Mouse (Mus musculus): ENCODE results near the gene Myo1f.
"Not testable (repeated sequence)": the region's sequence is repeated elsewhere in the genome, so short reads cannot be mapped to it uniquely, and the experiment has no call there.

The Myo1f gene

DNA sequence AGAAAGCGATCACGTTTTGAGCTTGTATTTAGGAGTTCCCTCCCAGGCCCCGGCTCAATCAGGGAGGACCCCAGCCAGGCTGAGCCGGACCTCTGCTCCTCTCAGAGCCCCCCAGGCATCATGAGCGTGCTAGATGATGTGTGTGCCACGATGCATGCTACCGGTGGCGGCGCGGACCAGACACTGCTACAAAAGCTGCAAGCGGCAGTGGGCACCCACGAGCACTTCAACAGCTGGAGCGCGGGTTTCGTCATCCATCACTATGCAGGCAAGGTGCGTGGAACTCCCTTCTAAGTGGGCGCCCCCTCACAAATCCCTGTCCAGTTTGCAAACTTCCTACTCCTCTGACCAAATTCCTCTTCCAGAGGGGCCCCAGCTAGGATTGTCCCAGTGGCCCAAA is 30.5 kb downstream of the Myo1f start:
- DNase-seq, result no peak

DNA sequence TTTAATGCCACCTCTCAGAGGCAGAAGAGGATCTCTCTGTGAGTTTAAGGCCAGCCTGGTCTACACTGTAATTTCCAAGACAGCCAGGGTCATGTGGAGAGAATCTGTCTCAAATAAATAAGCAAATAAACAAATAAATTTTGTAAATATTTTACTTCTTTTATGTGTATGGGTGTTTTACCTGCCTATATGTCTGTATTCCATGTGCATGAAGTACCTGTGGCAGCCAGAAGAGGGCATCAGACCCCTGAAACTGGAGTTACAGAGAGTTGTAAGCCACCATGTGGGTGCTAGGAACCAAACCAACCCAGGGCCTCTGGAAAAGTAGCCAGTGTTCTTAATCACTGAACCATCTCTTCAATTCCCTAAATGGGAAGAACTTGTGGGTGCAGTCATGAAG is 41.8 kb downstream of the Myo1f start:
- DNase-seq, result no peak

DNA sequence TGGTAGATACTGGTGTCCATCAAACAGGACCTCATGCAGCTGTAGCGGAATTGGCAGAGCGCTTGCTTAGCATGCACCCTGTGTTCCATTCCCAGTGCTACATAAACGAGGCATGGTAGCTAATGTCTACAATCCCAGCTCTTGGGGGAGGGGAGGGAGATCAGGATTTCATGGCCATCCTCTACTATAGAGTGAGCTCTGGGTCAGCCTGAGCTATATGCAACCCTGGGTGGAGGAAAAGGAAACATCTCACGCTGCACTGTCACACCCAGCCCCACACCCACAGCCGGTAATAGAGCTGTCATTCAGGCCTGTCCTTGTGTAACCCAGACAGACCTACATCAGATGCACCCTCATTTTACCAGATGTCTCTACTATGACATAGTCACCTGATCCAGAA is 43.0 kb downstream of the Myo1f start:
- DNase-seq, result no peak

DNA sequence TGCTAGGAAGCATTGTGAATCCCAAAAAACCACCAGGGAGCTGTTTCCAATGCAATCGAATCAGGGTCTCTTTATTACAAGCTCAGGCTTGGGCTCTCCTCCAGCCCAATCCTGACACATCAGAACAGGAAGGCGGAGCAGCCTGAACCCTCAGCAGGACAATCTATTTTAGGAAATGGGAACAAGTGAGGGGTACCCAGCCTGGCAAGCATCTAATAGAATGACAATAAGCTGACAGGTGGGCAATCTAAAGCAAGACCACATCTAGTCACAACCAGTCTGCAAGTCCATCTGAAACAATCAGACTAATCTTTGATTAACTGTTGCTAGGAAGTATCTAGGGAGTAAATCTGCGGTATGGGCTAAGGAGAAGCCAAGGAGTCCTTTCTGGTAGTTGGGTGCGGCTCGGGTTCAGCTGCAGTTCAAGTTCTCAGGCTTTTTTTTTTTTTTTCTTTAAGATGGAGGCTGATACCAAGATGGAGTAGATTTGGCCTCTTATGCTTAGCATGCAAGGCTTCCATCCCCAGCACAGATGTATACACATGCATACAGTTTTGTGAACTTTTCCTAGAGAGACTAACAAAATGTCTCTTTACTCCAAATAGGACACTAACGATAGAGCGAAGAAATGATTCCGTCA is 44.4 kb downstream of the Myo1f start:
- DNase-seq, result no peak

DNA sequence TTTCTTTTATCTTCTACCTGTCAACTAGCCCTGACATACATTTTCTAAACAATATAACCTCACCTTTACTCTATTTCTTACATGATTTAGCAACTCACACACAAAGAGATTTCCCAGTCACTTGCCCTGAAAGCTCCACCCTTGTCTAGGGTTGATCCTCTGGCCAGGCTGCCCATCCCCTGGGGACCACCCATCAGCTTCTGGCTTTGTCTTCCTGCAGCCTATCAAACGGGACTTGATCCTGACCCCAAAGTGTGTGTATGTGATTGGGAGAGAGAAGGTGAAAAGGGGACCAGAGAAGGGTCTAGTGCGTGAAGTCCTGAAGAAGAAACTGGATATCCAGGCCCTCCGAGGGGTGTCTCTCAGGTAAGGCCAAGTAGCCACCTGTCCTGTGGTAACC is 45.3 kb downstream of the Myo1f start:
- DNase-seq, result no peak

DNA sequence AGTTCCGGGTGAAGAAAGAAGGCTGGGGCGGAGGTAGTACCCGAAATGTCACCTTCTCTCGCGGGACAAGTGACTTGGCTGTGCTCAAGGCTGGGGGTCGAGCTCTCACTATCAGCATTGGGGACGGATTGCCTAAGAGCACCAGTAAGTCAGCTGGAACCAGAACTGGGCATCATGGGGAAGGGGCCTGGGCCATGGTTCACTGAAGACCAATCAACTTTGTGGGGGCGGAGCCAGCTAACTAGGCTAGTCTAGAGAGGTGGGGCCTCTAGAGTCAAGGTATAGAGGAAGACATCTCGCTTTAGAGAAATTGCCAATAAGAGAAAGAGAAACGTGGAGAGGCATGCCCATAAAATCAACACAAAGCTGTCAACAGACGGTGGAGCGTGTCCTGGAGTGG is 46.4 kb downstream of the Myo1f start:
- no peak for DNase-seq

DNA sequence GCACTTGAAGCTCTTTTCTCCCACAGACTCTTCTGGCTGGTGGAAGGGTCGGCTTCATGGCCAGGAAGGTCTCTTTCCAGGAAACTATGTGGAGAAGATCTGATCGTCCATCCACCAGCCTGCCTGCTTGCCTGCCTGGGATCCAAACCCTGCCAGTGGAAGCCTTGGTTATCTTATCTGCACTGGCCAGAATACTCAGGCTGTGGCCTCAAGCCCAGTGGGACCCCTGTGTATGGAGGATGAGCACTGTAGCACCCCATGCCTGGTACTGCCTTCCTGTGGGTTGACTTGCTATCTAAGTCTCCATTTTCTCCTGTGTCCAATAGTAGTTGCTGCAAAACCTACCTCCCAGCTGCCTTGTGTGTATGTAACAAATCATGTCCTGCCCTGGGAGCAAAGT is 51.8 kb downstream of the Myo1f start:
- peak; percentile 61 for DNase-seq

DNA sequence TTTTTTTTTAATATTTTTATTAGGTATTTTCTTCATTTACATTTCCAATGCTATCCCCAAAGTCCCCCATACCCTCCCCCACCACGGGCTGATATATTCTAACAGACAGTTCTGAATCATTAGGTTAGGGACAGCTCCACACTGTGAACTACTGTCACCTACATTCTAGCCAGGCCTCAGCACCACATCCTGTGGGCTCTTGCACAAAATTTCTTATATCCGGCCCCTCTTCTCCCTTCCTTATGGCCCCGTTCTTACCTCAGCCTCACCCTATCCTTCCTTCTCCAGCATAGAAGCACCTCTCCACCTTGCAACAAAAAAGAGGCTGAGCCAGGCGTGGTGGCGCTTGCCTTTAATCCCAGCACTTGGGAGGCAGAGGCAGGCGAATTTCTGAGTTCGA is 55.0 kb downstream of the Myo1f start:
- DNase-seq, result no peak

DNA sequence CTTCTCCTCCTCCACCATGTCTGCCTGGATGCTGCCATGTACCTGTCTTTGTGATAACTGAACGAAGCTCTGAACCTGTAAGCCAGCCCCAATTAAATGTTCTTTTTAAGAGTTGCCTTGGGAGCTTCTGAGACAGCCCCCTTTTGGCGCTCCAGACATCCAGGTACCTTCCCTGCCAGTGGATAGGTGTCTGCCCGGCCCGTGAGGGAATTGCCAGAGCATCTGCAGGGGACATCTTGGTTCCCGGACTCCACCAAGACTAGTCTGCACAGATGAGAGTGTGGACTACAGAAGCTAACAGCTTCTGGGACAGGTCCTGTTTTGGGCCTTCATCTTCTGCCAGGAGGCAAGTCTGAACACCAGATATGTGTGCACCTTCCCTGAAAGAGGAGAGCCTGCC is 58.2 kb downstream of the Myo1f start:
- DNase-seq, result not testable (repeated sequence)

DNA sequence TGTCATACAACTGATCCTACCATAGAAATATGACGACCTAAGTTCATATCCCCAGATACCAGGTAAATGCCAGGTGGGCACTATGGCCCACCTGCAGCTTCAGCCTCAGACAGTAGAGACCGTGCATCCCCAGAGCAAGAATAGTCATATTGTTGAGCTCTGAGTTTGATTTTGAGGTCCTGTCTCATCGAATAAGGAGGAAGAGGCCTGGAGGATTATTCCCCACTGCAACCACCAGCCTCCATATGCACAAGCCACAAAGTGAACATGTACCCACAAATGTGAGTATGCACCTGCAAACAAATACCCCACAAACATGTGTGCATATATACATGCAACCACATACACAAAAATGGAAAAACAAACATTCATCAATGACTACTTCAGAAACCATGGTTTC is 71.8 kb downstream of the Myo1f start:
- peak; percentile 0 for DNase-seq

DNA sequence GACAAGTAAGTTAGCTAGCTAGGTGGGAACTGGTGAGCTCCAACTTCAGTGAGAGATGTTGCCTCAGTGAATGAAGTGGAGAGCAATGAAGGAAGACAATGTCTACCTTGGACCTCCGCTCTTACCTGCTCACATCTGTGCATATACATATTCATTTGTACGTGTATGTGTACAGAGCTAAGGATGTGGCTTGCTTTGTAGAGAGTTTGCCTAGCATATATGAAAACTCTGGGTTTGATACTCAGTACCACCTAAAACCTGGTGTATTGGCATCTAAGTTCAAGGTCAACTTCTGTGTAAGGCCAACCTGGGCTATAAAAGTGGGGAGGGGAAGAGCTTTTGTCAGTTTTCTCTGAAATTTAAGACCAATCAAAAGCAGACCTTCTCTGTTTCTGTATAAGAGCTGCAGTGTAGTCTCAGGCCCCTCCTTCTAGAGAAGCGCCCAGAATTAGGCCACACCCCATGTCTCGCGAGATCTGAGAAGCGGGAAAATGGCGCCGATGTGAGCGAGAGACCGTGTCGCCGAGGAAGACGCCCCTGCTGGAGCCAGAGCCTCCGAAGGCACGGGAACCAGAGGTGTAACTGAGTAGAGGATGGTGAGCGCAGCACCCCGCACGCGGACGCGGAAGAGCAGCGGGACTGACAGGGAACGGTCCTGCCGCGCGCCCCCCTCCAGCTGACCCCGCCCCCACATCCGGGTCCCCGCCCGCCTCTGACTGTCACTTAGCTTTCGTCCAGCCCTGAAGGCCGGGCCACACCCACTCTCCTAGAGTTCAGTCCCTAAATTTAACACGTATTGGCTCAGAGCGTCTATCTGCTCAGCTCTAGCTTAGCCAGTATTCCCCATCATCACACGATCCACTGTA is 73.3 kb downstream of the Myo1f start, which contains the start of gene Zfp414:
Gene Zfp414, plus strand, starts transcription at position 470 of the 866 bp plus-strand sequence.
- peak; percentile 94 for DNase-seq

DNA sequence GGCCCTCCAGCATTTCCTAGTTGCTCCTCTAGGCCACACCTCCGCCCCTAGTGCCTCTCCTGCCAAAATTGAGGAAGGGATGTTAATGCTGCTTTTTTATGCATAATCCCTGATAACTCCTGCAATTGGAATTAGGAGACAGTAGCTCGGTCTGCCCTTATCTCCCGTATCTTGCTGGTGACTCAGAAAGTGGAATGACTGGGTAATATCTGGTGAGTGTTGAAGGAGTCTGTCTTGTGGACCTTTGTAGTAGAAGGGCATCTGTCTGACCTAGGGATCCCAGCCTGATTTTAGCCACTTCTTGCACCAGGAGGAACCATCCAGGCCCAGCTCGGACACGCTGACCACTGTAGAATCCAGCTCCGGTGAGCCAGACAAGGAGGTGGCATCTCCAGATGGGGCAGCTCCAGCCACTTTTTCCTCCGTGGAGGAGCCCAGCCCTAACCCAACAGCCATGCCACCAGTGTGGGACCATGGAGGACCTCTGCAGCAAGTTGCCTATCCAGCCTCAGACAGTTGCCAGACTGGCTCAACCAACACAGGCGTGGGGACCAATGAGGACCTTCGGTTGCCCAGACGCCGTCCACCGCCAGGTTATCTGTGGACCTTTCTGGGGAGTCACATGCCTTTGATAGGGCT is 74.1 kb downstream of the Myo1f start:
- peak; percentile 14 for DNase-seq

DNA sequence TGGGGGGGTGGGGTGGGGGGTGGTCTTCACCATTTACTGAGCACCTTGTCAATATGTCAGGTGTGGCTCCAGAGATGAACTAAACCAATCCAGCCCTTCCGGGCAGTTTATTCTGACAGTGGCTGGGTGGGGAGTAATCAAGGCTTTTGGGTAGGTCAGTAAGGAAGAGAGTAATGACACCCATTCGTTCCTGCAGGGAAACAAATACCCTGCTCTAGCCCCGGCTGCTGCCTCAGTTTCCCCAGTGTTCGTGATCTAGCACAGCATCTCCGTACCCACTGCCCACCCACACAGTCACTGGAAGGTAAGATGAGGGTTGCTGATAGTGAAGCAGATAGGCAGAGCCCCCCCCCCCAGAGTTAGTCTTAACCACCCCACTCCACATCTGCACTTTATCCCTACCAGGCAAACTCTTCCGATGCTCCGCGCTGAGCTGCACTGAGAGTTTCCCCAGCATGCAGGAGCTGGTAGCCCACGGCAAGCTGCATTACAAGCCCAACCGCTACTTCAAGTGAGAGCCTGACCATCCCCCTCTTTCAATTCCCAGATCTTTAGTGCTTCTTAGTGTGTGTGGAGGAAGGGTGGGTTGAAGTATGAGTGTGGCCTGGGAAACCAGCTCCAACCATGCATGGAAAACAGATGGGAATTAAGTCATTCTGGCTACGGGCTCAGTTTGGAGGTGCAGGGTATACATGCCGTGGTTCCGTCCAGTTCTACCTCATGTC is 74.8 kb downstream of the Myo1f start:
- peak; percentile 2 for DNase-seq

DNA sequence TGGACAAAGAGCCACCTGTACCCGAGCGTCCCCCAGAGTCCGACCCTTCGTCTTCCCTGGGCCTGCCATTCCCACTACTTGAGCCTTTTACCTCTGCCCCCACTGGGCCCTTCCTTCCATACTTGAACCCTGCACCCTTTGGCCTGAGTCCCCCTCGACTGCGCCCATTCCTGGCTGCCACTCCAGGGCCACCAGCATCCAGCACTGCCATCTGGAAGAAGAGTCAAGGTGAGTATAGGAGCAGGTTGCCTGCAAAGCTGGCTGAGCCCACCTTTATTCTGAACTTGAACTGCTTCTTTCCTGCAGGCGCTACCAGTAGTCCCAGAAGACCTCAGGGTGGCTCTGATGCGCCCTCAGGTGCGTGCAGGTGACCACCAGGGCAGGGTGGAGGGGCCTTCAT is 75.7 kb downstream of the Myo1f start:
- peak; percentile 2 for DNase-seq

DNA sequence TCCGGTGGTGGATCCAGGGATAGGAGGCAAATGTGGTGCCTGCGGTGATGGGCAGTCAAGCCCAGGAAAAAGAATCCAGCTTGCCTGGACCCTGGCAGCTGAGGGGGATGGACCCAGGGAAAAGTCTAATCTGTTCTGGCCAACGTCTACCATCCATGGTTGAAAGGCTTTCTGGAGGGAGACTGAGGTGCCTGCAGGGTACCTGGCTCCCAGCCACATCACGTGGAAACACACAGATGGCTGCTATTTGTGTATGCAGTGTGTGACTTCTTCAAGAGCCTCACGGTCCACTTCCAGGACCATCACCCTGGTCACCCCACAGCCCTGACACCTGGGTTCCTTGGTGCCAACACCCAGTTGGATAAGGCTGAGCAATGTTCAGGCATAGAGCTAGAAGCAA is 76.3 kb downstream of the Myo1f start:
- no peak for DNase-seq

DNA sequence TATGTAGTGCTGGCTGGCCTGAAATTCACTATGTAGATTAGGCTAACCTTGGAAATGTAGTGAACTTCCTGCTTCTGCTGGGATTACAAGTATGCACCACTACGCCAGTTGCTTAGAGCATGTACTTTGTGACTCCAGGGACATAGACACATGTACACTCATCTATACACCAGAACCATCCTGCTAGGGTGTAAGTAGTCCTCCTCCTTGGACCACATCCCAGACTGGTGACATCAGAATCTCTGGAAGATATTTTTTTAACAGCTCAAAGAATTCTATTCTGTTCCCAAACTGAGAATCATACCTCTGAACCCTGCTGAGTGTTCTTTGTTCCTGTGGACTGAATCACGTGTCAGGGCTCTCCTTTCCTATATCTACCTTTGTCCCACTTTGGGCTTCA is 81.5 kb downstream of the Myo1f start:
- no peak for DNase-seq

DNA sequence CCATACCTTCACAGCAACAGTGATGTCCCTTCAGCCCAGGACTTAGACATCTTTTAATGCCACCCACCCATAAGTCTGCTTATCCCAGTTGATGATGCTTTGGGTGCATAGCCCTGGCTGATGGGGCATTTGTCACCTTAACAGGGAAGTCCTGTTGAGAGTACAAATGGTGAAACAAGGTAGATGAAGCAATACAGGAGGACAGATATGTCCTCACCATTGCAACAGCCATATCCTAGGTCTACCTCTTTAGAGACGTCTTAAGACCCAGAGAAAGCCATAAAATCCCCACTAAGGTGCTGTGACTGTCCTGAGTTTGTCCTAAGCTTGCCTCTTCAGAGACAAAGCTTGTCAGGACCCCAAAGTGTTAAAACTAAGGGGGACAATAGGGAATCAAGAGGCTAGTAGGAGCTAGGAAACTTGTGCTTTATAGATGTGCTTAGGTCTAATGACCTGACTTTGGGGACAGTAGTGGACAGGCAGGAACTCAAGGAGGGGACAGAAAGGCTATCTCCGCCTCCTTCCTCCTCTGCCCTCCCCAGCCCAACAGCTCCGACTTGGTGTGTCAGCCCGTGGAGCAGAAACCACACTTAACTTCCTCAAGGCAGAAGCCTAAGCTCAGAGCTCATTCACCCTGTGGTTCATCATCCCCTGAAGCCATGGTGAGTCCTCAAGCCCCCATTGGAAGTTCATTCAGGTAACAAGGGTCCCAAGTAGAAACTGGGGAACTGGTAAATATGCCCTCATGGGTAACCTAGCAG is 82.2 kb downstream of the Myo1f start, which contains the start of gene Pram1:
Gene Pram1, plus strand, starts transcription at position 541 of the 761 bp plus-strand sequence.
- peak; percentile 24 for DNase-seq

DNA sequence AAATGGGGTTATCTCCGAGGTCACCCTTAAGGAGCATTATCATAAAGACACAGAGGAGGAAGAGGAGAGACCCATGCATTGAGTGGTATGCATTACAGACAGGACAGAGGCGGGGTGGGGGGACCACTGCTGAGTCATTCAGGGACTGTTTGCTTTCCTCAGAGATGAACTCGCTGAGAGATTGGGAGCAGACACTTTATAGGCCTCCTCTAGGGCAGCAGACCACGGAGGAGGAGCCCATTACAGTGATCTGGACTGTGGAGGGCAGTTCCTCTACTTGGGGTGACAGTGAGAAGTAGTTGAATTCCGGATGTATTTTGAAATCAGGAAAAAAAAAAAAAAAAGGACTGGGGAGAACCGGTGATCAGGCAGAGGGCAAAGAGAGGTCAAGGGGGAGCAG is 84.2 kb downstream of the Myo1f start:
- peak; percentile 43 for DNase-seq

DNA sequence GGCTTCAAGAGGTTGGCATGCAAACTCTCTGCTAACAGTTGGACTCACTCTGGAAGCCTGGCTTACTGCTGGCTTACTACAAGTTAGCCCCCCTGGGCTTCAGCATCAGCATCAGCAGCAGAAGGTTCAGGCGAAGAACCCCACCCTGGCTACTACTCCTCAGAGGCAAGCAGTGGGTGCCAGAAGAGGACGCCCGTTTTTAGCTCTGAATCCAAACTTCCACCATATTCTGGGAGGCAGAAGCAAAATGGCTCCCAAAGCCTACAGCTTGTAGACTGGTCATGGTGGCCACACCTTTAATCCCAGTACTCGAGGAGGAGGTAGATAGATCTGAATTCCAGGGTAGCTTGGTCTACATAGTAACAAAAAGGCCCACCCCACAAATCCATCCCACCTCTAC is 88.6 kb downstream of the Myo1f start:
- no peak for DNase-seq

DNA sequence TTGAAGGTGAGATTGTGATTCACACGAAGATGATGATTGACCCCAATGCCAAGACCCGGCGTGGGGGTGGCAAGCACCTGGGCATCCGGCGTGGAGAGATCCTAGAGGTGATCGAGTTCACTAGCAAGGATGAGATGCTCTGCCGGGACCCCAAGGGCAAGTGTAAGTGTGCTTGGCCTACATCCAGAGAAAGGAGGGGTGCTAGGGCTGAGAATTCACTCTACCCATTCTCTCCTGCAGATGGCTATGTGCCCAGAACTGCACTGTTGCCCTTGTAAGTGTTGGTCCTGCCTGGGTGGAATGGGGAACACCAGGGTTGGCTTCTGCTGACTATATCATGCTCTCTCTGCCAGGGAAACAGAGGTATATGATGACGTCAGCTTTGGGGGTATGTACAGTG is 89.6 kb downstream of the Myo1f start:
- no peak for DNase-seq

DNA sequence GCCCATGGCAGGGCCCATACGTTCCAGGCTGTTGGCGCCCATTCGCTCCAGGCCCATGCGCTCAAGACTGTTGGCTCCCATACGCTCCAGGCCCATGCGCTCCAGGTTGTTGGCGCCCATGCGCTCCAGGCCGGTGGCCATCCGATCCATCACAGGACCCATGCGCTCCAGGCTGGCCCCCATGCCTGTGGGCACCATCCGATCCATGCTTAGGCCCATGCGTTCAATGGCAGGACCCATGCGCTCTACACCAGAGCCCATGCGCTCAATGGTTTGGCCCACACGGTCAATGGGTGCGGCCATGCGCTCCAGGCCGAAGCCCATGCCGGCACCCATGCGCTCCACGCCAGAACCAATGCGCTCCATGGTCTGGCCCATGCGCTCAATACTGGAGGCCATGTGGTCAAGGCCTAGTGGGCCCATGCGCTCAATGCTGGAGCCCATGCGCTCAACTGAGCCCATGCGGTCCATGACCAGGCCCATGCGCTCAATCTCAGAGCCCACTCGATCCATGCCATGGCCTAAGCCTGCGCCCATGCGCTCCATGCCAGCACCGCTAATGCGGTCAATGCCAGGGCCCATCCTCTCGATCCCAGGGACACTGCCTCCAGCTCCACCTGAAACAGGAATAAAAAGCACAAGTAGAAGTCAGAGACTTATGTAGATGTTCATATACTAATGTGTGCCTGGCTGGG is 94.4 kb downstream of the Myo1f start:
- no peak for DNase-seq
